Mouse (Mus musculus) stomach, postnatal 0 days (tissue): ENCODE results near the gene Hsf4.

Experiments
- CTCF ChIP-seq: IDR thresholded peaks from 2 replicates; pipeline ENCODE4 v1.5.1; 2016; ENCODE audit warnings: antibody characterized with exemption, low read depth, mild to moderate bottlenecking, moderate library complexity
- EP300 ChIP-seq: optimal IDR thresholded peaks from 2 replicates; pipeline ENCODE3; 2016; ENCODE audit warnings: antibody characterized with exemption

- TF ChIP-seq CTCF (no peak), EP300 (no peak)
These were observed 8.1 kb upstream of the Hsf4 start for GRCm38 (mm10) chr8:105261326-105261980.
